Mouse (Mus musculus) layer of hippocampus, adult 9-11 months (tissue): ENCODE data around the gene Bex3.

Experiments used
- DNase-seq: peaks from one replicate; pipeline ENCODE4 v3.0.0; 2022

Gene Bex3

GRCm38 (mm10) chrX:136313792-136314564 is 43.9 kb downstream of the Bex3 start:
- no peak for DNase-seq

DNA sequence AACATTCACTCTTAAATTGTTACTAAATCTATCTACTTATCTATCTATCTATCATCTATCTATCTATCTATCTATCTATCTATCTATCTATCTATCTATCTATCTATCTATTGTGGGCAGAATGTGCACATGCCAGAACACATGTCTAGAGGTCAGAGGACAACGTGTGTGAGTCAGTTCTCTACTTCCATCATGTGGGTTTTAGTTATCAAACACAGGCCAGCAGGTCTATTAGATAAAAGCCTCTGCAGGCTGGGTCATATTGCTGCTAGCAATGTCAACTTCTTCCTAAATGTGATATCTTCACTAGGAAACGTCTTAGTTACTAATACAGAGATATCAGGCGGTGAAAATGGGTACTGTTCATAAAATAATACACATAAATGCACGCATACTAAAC is 49.9 kb downstream of the Bex3 start:
- DNase-seq: no peak
